Mouse (Mus musculus) urinary bladder, postnatal 10 days (tissue): Measurements from ENCODE around the gene Casc3.

Experiments
- DNase-seq: peaks from one replicate; pipeline ENCODE4 v3.0.0; 2022; ENCODE audit warnings: low spot score

Casc3 gene

DNA sequence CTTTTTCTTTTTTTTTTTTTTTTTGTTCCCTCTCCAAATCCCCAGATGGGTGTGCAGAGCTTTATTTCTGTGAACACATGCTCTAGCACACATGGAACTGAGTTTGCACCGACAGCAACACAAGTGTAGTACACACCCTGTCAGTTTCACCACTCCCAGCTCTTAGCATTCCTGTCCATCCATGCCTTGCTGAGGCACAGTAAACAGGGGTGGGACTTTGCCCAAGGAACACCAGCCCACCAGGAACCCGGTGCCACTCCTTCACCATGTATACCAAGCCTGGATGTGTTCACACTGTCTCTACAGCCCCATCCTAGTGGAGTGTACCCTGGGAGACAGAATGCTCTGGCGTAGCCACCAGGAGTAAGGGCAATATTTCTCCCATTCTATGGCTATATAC is 31.0 kb downstream of the Casc3 start:
- no peak for DNase-seq

DNA sequence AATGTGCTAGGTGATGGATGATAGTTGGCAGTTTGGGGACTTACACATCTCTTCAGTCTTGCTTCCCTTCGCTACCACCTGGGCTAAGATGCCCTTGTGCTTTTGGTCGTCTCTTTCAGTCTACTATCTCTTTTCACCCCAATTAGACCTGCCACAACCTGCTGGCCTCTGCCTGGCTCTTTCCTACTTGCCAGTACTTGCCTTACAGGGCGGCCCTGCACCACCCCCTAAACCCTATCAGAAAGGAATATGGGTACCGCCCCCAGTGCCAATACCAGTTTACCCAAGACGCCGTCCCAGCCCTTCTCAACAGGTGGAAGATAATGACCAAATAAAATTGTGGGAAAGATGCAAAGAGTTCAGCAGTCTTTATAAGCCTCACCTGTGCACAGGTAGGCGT is 31.4 kb downstream of the Casc3 start:
- DNase-seq = no peak

DNA sequence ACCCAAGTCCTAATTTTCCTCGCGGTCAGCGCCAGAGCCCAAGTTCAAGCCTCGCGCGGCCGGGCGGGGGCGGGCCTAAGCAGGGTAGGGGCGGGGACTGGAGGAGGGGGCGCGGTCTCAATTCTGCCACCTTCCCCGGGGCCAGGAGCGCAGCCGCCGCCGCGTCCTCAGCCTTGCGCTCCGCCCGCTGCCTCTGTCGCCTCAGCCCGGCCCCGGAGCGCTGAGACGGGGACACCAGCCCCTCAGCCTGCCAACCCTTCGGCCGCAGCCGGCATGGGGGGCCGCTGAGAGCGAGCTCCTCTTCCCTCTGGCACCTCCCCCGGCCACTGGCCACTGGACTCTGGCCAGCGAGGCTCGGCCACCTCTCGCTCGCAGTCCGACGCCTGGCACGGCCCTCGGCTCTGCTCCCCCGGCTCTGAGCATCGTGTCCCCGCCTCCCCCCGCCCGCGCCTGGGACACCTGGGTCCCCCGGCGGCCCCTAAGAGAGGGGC is 32.0 kb downstream of the Casc3 start, which contains the start of gene Rapgefl1:
Gene Rapgefl1, plus strand, starts transcription at position 135 of the 491 bp plus-strand sequence.
- DNase-seq = no peak

DNA sequence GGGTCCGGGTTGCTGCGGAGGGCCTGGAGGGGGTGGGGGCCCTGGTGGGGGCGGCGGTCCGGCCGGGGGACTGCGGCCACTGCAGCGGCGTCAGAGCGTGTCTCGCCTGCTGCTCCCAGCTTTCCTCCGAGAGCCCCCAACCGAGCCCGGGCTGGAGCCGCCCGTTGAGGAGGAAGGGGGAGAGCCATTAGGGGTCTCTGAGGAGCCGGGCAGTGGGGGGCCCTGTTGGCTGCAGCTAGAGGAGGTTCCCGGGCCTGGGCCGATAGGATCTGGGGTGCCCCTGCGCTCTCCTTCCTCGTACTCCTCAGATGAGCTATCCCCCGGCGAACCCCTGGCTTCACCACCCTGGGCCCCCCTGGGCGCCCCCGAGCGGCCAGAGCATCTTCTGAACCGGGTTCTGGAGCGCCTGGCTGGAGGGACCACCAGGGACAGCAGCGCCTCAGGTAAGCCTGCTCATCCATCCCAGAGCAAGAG is 32.6 kb downstream of the Casc3 start:
- DNase-seq = no peak

DNA sequence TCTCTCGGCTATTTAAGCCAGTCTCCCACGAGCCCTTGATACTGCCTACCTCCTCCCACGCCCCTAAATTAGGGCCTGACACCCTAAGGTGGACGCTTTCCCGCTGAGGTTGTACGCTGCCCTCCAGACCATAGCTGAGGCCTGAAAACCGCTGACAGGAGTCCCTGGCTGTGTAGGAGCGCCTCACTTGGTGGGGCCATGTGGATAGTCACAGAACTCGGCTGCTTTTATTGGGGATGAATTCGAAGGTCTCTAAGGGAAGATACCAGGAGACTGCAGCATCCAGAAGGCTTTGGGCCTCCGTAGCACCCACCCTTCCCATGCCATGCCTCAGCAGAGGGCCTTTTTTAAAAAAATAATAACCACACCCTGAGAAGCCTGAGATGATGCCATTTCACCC is 33.2 kb downstream of the Casc3 start:
- DNase-seq = no peak

DNA sequence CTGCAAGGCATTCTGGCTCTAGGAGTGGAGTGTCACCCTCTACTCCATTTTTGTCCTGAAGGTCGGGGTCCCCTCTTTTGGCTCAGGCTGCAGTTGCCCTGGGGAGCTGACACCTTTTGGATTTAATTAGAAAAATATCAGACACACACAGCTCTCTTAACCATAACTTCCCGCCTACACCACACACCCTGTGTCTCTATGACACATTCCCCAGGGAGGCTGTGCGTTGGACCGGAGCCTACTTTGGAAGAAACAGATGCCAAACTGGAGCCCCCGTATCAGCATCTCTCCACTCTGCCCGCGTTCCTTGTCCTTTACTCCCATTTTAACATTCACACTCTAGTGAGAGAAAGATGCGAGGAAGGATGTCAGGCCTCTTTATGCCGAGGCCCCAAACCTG is 33.8 kb downstream of the Casc3 start:
- DNase-seq = no peak

DNA sequence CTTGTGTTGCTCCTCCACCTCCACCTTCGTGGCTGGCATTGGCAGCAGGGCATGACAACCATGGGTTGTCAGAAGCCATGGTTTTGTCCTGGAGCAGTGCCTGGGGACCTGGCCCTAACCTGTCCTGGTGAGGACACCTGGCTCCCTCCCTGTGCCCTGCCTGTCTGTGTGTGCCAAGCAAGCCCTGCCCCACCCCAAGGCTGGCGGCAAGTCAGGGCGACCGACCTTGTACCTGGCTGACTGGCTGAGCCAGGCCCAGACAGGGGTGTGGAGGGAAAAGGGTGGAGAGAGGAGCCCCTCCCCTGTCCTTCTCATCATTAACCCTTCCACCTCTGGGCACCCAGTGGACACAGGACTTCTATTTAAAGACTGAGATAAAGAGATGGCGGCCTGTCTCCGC is 34.7 kb downstream of the Casc3 start:
- no peak for DNase-seq

DNA sequence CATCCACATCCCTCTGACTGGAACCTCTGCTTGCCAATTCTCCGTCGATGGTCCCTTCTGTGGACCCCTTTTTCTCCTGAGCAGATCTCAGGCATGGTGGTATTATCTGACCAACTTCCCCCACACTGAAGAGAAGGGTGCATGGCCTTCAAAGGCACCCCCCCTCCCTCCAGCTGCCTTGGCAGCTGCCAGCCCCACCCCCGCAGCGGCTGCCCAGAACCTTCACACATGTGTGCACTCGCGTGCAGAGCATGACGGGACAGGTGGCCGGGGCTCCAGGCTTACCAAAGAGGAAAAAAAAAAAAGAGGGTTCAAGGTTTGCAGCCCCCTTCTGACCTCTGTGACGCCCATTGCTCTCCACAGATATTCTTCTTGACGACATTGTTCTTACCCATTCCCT is 35.2 kb downstream of the Casc3 start:
- no peak for DNase-seq

DNA sequence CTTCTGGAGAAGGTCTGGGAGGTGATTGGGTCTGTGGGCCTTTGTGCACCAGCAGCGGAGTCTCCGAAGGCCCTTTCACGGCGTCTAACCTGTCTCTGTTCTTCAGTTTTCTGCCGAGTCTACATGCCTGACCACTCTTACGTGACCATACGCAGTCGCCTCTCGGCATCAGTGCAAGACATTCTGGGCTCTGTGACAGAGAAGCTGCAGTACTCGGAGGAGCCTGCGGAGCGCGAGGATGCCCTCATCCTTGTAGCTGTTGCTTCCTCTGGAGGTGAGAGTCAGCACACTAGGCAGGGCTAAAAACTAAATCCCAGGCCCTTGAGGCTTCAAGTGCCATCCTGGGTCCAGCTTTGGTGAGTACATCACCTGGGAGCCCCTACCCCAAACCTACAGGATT is 41.3 kb downstream of the Casc3 start:
- no peak for DNase-seq

DNA sequence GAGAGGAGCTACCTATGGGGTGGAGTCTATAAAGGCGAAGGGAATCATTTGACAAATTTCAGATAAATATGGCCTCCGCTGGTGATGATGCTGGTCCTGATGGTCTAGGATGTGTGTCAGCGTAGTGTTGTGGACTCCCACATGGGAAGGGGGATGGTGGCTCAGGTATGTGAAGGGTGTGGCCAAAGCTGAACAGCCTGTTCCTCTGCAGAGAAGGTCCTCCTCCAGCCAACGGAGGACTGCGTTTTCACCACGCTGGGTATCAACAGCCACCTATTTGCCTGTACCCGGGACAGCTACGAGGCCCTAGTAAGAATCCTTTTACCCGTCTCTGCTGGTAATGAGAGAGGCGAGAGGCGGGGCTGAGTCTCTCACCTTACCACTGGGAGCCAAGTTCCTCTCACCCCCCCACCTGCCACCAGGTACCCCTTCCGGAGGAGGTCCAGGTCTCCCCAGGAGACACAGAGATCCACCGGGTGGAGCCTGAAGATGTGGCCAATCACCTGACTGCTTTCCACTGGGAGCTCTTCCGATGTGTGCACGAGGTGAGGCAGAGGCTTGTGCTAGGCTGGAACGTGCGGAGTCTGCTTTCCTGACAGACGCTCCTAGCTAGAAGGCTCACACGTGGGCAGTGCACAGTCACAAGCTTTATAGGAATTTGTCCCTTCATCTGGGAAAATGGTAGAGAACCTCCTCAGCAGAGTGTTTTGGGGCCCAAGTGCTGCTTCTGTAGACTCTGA is 42.3 kb downstream of the Casc3 start:
- no peak for DNase-seq

DNA sequence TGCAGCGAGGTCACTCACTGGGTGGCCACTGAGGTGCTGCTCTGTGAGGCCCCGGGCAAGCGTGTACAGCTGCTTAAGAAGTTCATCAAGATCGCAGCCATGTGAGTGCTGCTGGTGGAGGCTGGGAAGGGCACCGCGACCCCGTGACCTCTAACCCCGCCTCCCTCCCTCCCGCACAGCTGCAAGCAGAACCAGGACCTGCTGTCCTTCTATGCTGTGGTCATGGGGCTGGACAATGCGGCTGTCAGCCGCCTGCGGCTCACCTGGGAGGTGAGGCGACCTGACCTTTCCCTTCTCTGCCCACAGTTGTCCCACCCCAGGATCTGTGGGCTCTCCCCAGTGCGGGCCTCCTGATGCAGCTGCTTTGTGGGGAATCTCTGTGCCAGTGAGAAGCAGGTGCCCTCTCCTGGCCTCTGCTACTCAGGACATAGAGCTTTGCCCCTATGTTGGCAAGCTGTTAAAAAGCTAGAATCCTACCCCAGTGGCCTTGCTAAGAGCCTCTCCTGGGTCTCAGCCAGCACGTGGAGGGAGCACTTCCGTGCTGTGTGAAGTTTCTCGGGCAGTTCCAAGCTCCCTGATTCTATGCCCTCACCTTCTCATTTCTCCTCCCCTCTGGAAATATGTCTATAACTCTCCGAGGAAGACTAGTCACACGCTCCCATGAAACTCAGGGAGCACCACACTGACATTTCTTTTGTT is 44.6 kb downstream of the Casc3 start:
- DNase-seq = no peak

DNA sequence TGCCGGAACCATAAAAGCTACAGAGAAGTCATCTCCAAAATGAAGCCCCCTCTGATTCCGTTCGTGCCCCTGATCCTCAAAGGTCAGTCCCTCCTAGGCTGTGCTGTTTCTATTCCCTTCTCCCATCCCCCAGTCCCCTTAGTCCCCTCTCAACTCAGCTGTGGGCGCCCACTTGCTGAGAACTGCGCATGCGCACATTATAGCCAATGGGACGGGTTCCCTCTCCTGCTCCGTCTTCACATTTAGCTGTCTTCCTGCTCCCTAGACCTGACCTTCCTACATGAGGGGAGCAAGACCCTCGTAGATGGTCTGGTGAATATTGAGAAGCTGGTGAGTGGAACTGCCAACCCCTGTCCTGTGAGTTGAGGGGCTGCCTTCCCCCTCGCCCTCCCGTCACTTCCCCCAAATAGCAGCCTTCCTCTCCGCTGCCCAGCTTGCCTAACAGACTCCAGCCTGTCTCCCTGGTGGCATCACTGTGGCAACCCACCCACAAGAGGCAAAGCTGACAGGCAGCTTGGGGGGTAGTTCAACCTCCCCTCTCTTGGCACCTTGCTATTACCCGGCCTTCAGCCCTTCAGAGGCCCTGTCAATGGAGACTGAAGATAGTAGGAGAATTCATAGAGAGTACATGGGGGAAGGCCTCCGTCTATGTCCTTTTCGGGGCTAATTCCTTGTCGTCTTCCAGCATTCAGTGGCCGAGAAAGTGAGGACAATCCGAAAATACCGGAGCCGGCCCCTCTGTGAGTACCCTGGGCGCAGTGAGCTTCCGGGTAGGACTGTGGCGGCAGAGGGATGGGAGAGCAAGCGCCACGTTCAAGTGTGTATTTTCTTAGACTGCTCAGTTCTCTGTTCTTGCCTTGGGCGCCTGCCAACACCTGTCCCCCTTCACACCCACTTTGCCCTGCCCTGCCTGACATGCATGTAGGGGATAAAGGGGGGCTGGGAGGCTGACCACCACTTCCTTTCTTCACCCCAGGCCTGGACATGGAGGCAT is 45.7 kb downstream of the Casc3 start:
- no peak for DNase-seq

DNA sequence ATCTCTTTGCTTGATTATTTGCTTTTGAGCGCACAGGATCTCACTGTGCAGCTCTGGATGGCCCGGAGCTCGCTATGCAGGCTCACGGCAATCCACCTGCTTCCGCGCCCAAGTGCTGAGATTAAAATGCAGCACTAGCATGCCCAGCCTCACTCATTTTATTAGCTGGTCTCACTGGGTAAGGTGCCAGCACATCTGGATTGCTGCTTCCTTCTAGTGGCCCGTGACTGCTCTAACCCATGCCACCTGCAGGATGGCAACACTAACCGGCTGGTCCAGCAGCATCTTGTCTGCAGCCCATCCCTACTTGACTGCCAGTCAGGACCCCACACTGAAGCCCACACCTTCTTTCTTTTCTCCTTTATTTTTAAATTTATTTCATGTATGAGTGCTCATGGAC is 49.4 kb downstream of the Casc3 start:
- no peak for DNase-seq

DNA sequence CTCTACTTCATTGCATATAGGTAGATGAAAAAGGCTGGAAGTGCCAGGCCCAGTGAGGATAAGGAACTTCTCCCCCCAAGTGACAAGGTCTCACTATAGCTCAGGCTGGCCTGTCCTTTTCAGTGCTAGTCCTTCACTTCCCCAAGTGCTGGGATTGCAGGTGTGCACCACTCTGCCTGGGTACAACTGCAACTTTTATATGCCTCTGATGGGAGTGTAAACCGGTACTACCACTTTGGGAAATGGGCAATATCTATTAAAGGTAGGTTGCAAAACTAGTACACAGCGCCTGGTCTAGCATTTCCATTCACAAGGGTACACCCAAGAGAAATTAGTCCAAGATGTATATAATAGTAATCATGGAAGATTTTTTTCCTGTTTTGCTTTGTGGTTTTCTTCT is 50.0 kb downstream of the Casc3 start:
- DNase-seq = no peak

DNA sequence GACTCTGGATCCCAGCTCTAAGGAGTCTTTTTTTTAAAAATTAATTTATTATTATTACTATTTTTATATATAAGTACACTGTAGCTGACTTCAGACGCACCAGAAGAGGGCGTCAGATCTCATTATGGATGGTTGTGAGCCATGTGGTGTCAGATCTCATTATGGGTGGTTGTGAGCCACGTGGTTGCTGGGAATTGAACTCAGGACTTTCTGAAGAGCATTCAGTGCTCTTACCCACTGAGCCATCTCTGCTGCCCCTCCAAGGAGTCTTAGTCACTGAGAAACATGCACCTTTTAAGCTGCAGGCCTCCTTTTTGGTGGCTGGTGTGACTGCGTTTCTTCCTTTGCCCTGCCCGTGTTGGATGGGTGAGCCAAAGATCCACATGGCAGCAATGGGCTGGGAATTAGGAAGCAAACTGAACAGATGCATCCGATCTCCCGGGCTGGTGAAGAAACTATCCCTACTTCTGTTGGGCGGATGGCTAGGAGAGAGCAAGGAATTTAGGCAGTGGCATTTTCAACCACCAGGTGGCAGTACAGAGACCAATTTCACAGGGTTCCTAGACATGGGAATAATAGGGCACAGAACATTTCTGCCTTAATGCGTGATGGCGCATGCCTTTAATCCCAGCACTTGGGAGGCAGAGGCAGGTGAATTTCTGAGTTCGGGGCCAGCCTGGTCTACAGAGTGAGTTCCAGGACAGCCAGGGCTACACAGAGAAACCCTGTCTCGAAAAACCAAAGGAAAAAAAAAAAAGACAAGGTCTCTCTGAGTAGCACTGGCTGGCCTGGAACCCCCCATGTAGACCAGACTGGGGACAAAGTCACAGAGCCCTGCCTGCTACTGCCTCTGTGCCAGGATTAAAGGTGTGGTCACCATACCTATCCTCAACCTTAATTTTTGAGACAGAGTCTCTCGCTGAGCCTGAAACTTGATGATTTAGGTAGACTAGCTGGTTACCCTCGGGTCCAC is 54.3 kb downstream of the Casc3 start:
- peak; percentile 71 for DNase-seq

DNA sequence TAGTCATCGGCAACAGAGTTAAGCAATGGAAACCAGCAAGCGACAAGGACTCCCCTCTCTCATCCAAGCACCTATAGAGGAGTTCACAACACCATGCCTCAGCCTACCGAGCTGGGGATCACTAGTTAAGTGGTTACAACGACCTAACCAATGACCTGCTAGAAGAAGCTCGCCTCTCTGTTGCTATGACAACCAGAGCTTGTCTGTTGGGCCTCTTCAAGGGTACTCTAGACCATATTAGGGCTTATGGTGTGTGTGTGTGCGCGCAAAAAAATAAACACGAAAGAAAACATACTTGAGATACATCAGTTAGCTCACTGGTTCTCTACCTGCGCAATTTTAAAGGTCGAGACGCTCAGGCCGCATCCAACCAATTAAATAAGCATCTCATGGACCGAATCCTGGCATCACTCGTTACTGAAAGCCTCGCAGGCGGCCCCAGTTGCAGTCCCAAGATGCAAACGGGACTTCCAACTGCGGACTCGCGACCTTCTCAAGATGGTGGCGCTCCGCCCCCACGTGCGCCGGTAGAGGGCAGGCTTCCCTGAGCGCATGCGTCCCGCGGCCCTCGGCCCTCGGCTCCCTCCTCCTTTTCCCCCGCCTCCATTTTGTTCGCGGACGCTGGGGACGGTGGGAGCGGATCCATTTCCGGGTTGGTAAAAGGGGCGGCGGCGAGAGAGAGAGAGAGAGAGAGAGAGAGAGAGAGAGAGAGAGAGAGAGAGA is 58.5 kb downstream of the Casc3 start, which contains the start of gene Wipf2:
Gene Wipf2, plus strand, starts transcription at position 611 of the 723 bp plus-strand sequence.
- DNase-seq = peak; percentile 87

DNA sequence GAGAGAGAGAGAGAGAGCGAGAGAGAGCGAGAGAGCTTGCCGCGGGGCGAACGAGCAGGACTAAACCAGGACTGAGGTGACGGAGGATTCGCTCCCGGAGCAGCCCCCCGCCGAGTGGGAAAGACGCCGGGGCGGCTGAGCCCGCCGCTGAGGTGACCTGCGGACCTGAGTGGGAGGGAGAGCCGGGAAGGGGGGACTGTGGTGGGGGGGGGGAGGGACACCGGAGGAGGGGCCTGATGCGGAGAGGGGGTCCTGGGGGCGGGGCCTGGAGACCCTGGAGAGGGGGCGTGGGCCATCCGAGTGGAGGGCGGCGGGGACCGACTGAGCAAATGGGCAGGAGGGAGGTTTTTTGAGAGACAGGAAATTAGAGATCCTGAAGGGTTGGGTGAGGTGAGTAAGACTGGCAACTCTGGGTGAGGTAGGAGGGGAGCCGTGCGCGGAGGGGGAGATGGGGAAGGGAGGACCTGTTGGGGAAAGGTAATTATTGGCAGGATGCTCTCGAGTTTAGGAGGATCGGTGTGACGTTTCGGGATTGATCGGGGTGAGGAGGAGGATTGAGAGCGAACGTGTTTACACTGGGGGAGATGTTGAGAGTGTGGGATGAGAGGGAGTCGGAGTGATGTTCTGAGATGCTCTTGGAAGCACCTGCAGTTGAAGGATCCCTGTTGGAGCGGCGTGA is 59.2 kb downstream of the Casc3 start:
- DNase-seq = no peak

DNA sequence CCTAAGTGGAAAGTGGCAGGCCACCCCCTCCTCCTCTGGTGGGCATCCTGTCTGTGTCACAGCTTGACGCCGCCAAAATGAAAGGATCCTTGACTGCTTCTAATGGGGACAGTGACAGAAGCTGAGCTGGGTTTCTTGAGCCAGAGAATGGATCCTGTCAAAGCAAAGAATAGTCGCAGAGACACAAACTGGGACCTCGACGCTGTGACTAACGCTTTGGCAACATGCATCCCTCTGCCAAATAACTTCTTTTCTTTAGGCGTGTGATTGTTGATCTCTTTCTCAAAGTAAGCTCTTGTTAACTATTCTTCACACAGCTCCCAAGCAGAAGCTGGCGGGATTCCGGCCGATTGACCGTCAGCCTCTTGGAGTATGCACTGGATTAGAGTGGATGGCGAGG is 62.6 kb downstream of the Casc3 start:
- no peak for DNase-seq

DNA sequence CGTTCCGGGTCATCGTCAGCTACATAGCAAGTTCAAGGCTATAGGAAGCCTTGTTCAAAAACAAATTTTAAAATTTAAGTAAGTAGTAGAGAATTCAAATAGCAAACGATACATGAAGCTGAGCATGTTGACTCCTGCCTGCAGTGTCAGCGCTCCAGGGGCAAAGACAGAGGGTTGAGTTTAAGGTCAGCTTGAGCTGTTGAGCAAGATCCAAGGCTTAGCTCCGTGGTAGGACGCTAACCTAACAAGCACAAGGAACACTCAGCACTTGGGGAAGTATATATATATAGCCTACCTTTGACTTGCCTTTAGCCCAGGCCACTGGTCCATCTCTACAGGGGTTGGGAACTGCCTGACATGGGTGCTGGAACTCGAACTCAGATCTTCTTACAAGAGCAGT is 65.2 kb downstream of the Casc3 start:
- no peak for DNase-seq

DNA sequence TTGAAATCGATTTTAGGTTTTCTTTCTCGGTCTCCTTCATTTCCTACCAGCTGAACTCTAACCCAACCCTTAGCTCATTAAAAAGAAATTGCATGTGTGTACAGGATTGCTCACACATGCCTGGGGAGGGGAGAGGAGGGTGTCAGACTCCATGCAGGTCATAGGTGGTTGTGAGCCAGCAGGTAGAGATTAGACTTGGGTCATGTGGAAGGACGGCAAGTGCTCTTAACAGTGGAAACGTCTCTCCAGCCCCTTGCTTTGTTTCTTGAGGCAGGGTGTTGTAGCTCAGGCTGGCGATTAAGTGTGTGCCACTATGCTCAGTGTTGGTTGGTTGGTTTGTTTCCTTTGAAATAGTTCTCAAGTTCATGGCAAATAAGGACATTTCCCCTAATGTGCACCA is 66.1 kb downstream of the Casc3 start:
- DNase-seq = no peak
